Mouse (Mus musculus): Measurements from ENCODE around the gene Atp6v1a.

GRCm38 (mm10) chr16:44122122-44122521 lies 17.4 kb downstream of the Atp6v1a start:
- TF ChIP-seq POLR2A (IDR thresholded peaks at IDR 0.05; ENCODE audit: low read depth, low read length) (no peak), CTCF (IDR thresholded peaks at IDR 0.05; ENCODE audit: extremely low read depth, insufficient read length, insufficient replicate concordance, low read depth, low read length) (no peak)
